Mouse (Mus musculus): ENCODE data around the gene Gm13941. TPM values are rescaled to one million over a fixed set of nuclear protein-coding genes. Genes with fewer than 3 reads are reported as not detected.

Gene Gm13941
- not detected for polyA plus RNA-seq (2017; shearing (Covaris generic))

GRCm38 (mm10) chr2:111105882-111106281 is at the start of gene Gm13941:
TSS of gene Gm13941 (minus strand) at chr2:111105982.

GRCm38 (mm10) chr2:111152836-111153235 is 47.1 kb upstream of the Gm13941 start, which contains the start of gene Gm15130:
TSS of gene Gm15130 (minus strand) at chr2:111152936.

Other genes with a start within 250 kb of the Gm13941 start
- 0.04 TPM for gene Ano3, start 155.1 kb downstream of the Gm13941 start, polyA plus RNA-seq (2017; shearing (Covaris generic))
- not detected for gene Gm15130, start 47.0 kb upstream of the Gm13941 start, polyA plus RNA-seq (2017; shearing (Covaris generic))
- not detected for gene 4930430A15Rik, start 123.6 kb upstream of the Gm13941 start, polyA plus RNA-seq (2017; shearing (Covaris generic))
- gene Olfr1275, start 129.3 kb upstream of the Gm13941 start, polyA plus RNA-seq (2017; shearing (Covaris generic)): not detected
- gene Olfr1276, start 148.5 kb upstream of the Gm13941 start, polyA plus RNA-seq (2017; shearing (Covaris generic)): not detected
- gene Olfr1277, start 168.1 kb upstream of the Gm13941 start, polyA plus RNA-seq (2017; shearing (Covaris generic)): not detected
- gene Olfr1278, start 184.2 kb upstream of the Gm13941 start, polyA plus RNA-seq (2017; shearing (Covaris generic)): not detected
- gene Olfr1279, start 194.7 kb upstream of the Gm13941 start, polyA plus RNA-seq (2017; shearing (Covaris generic)): not detected
- not detected for gene Olfr1280, start 208.0 kb upstream of the Gm13941 start, polyA plus RNA-seq (2017; shearing (Covaris generic))
- not detected for gene Olfr1281, start 220.5 kb upstream of the Gm13941 start, polyA plus RNA-seq (2017; shearing (Covaris generic))
- gene Olfr1282, start 230.1 kb upstream of the Gm13941 start, polyA plus RNA-seq (2017; shearing (Covaris generic)): not detected